Mouse (Mus musculus) Patski (cell line): ENCODE results near the gene Eml3. TPM values are rescaled to one million over a fixed set of nuclear protein-coding genes. Genes with fewer than 3 reads are reported as not detected.
A peak's percentile ranks its signal among the peaks of the same experiment; 100 is the strongest.
"Not testable (repeated sequence)": the region's sequence is repeated elsewhere in the genome, so short reads cannot be mapped to it uniquely, and the experiment has no call there.

Experiments
- ATAC-seq: fragments of 100-300 bp; one replicate; pipeline ENCODE4 v1.8.0; 2021
- CTCF ChIA-PET: fragments of 350-600 bp; sonication (Branson Sonifier 250); formaldehyde crosslinking; loops from one replicate; lab custom pipeline; 2022; ENCODE audit warnings: inconsistent platforms; lab: Charles Lee
- POLR2A ChIA-PET: fragments of 350-600 bp; sonication (Branson Sonifier 250); formaldehyde crosslinking; loops from one replicate; lab custom pipeline; 2022; ENCODE audit warnings: antibody characterized with exemption, inconsistent platforms; lab: Charles Lee
- DNase-seq: peaks from one replicate; pipeline ENCODE4 v3.0.0-alpha.2; 2011; ENCODE audit warnings: low read depth, low spot score
- H3K27me3 ChIP-seq: fragments of 371-371 bp; one replicate; pipeline ENCODE4 v1.5.1; 2021
- CTCF ChIP-seq: fragments of 100-300 bp; IDR thresholded peaks from one replicate; pipeline ENCODE4 v1.5.1; 2021
- in situ Hi-C: fragments of 300-500 bp; cut with MboI; formaldehyde crosslinking; loops from 3 replicates; pipeline ENCODE4 v1.11.1; 2018; ENCODE audit warnings: low pct_unique_long_range_greater_than_20kb, mixed read lengths
- polyA plus RNA-seq: library from polyadenylated mRNA; unstranded; gene quantifications from one replicate; pipeline ENCODE4 v1.2.3, GENCODE M21; 2021

Eml3 gene
- polyA plus RNA-seq, 1 experiment from 2014 or later, result 56.5 TPM

DNA sequence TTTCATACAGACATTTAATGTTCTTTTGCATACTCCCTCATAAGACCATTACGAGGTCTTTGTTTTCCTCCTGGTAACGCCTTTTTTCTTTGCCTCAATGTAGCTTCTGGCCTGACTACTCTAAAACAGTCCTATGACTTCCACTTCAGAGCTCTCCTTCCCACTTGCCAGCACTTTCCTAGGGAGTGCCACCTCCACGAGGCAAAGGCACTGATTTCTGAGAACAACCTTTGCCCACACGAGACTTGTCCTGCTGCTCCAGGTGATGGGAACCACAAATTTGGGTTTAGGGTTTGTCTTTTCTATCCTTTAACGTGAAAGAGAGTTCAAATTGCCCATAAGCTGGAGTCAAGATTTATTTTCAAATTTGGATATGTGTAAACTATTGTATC, 36.8 kb downstream of the Eml3 start:
- in situ Hi-C loops, result no loop called here
- TF ChIP-seq CTCF, result no peak
- no peaks in the 10 kb centered on the region for H3K27me3 ChIP-seq
- ChIA-PET CTCF (interaction anchor here (0.8 to 1.1 kb wide), 6 partner anchors 9 to 143 kb away, joined by 3 to 6 read pairs (median 3); partner anchors contain the start of gene B3gat3), POLR2A (interaction anchor here (0.5 to 2.3 kb wide), 4 partner anchors 10 to 85 kb away, joined by 3 to 15 read pairs (median 5); no protein-coding TSS in a partner anchor)
- DNase-seq (no peak), ATAC-seq (no peak)

DNA sequence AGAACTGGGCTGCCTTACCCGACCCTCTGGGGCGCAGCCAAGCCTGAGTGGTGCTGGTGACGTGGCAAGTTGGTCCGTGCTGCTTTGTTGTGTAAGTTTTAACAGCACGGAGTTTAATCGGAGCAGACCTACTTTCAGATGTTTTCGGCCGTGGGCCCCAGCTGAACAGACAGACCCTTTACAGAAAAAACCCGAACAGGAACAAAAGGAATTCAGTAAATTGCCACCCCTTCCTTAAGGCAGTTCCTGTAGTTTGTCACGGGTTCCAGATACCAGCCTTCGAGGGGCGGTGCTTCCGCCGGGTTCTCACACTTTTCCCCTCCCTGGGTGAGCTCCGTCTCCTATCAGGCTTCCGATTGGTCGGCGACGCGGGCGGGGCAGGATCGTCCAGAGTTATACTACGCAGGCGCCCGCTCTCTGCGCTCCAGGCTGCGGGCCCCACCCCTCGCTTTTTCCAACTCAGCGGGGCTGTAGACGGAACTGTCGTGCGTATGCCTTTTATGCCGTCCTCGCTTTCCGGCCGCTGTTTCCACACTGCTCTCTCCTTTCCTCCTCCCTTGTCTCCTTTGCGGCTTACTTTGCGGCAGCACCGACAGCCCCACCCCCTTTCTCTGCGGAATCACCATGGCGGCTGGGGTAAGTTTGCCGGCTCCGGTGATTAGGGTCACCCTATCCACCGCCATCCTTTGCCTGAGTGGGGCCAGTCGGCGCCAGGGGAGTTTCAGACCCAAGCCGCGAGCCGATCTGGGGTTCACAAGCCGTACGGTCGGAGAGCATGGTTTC, 37.4 kb downstream of the Eml3 start, which contains the start of gene Eef1g:
TSS of gene Eef1g (plus strand) at position 452 of the 783 bp plus-strand sequence.
- no peaks in the 10 kb centered on the region for H3K27me3 ChIP-seq
- no peak for TF ChIP-seq CTCF
- CTCF ChIA-PET, result interaction anchor here (0.8 to 1.1 kb wide), 5 partner anchors 10 to 143 kb away, joined by 3 to 6 read pairs (median 3); partner anchors contain the start of gene B3gat3
- ATAC-seq (peak; percentile 95), DNase-seq (peak; percentile 92)
- in situ Hi-C loops, result no loop called here
- POLR2A ChIA-PET, result interaction anchor here (0.5 to 2.3 kb wide), 3 partner anchors 11 to 48 kb away, joined by 3 to 15 read pairs (median 4); no protein-coding TSS in a partner anchor

- ATAC-seq (no peak), DNase-seq (no peak)
- H3K27me3 ChIP-seq, result no peaks in the 10 kb centered on the region
- CTCF ChIA-PET, result no interaction called here
- POLR2A ChIA-PET, result interaction anchor here (1.2 kb wide), 1 partner anchor 69 kb away, joined by 3 read pairs; the partner anchor contains the start of gene Ganab
- no peak for TF ChIP-seq CTCF
- in situ Hi-C loops, result no loop called here
Observed at GRCm38 (mm10) chr19:8967373-8967743, 38.0 kb downstream of the Eml3 start.

GRCm38 (mm10) chr19:8967893-8968292, 38.5 kb downstream of the Eml3 start:
- in situ Hi-C loops, result no loop called here
- no peaks in the 10 kb centered on the region for H3K27me3 ChIP-seq
- ATAC-seq, result no peak
- ChIA-PET POLR2A (interaction anchor here (0.5 to 1.3 kb wide), 3 partner anchors 9 to 70 kb away, joined by 3 to 7 read pairs (median 3); partner anchors contain the start of gene Ganab), CTCF (interaction anchor here (0.7 to 1.4 kb wide), 5 partner anchors 11 to 255 kb away, joined by 3 to 5 read pairs (median 3); no protein-coding TSS in a partner anchor)
- TF ChIP-seq CTCF, result no peak
- no peak for DNase-seq

GRCm38 (mm10) chr19:8972491-8972890, 43.1 kb downstream of the Eml3 start:
- POLR2A ChIA-PET, result interaction anchor here (1.7 kb wide), 1 partner anchor 17 kb away, joined by 3 read pairs; the partner anchor contains the start of gene Ahnak
- in situ Hi-C loops, DNase-seq: not testable (repeated sequence)

GRCm38 (mm10) chr19:8974638-8975037, 45.3 kb downstream of the Eml3 start:
- no peak for ATAC-seq
- H3K27me3 ChIP-seq, result no peaks in the 10 kb centered on the region
- DNase-seq, result no peak
- ChIA-PET CTCF (interaction anchor here (0.8 to 5.7 kb wide), 6 partner anchors 9 to 134 kb away, joined by 3 to 40 read pairs (median 10); no protein-coding TSS in a partner anchor), POLR2A (interaction anchor here (1.3 kb wide), 1 partner anchor 14 kb away, joined by 3 read pairs; the partner anchor contains the start of gene Ahnak)
- TF ChIP-seq CTCF, result no peak
- in situ Hi-C loops, result no loop called here

More at GRCm38 (mm10) chr19:8972491-8972890, 43.1 kb downstream of the Eml3 start:
- ATAC-seq, H3K27me3 ChIP-seq: not testable (repeated sequence)
- CTCF ChIA-PET, result interaction anchor here (2.5 kb wide), 1 partner anchor 11 kb away, joined by 8 read pairs; no protein-coding TSS in a partner anchor

DNA sequence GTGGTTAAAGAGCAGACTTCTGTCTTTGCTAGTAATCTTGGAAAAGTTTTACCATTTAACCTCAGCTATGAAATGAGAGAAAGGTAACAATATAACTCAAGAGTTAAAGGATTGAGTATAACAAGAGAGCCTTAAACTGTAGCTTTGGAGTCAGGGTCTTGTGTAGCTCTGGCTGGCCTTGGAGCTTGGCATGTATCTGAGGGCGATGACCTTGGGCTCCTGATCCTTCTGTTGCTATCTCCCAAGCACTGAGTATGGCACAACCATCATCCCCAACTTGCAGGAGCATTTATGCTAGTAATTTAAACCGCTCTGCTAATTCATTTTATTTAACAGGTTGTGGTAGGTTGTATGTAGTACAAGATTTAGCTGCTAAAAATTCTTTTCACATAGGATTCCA, 46.1 kb downstream of the Eml3 start:
- no peak for ATAC-seq
- in situ Hi-C loops, result no loop called here
- ChIA-PET CTCF (interaction anchor here (0.8 to 5.7 kb wide), 6 partner anchors 11 to 133 kb away, joined by 3 to 40 read pairs (median 7); no protein-coding TSS in a partner anchor), POLR2A (interaction anchor here (1.3 kb wide), 1 partner anchor 14 kb away, joined by 3 read pairs; the partner anchor contains the start of gene Ahnak)
- DNase-seq, result no peak
- no peaks in the 10 kb centered on the region for H3K27me3 ChIP-seq
- TF ChIP-seq CTCF, result no peak

- no peak for DNase-seq
- in situ Hi-C loops, result no loop called here
- ChIA-PET POLR2A (interaction anchor here (1.6 to 4.3 kb wide), 3 partner anchors 15 to 129 kb away, joined by 4 to 19 read pairs (median 9); partner anchors contain the start of gene Ahnak), CTCF (interaction anchor here (0.7 to 5.7 kb wide), 21 partner anchors 10 to 139 kb away, joined by 3 to 40 read pairs (median 4); partner anchors contain the start of genes Ahnak and Eef1g)
- peak; percentile 76 for ATAC-seq
- TF ChIP-seq CTCF, result peak; percentile 89
- no peaks in the 10 kb centered on the region for H3K27me3 ChIP-seq
Observed at GRCm38 (mm10) chr19:8976535-8976934, 47.2 kb downstream of the Eml3 start.

DNA sequence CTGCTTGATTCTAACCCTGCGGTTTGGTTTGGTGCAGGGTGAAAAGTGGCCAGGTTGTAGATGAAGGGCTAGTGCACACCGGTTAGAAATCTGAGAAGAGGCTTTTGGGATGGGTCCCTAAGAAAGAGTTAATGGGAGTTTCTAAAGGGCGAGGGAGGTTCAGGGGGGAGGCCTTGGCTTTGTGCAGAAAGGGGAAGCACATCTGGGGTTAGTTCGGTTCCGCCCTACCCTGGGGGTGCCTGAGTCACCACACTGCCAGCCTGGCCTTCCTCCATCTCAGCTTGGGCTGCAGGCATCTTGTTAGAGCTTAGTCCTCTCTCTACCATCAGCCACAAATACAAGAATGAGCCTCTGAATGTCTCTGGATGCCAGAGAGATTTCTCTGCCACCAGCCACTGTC, 51.4 kb downstream of the Eml3 start:
- no peak for ATAC-seq
- no peak for TF ChIP-seq CTCF
- DNase-seq, result no peak
- CTCF ChIA-PET, result interaction anchor here (1.7 to 2.2 kb wide), 2 partner anchors 12 to 102 kb away, joined by 8 to 15 read pairs; no protein-coding TSS in a partner anchor
- POLR2A ChIA-PET, result interaction anchor here (1.3 kb wide), 1 partner anchor 102 kb away, joined by 4 read pairs; no protein-coding TSS in a partner anchor
- no peaks in the 10 kb centered on the region for H3K27me3 ChIP-seq
- in situ Hi-C loops, result no loop called here
